Mouse (Mus musculus): Measurements from ENCODE around the gene Lrrc4c. TPM values are rescaled to one million over a fixed set of nuclear protein-coding genes. Genes with fewer than 3 reads are reported as not detected.

Lrrc4c gene
- 0.09 and 0.11 TPM in 2 replicates for polyA plus RNA-seq (2015; fragmentation: Nextera tagmentation; extraction: Ambion mirVana)

DNA sequence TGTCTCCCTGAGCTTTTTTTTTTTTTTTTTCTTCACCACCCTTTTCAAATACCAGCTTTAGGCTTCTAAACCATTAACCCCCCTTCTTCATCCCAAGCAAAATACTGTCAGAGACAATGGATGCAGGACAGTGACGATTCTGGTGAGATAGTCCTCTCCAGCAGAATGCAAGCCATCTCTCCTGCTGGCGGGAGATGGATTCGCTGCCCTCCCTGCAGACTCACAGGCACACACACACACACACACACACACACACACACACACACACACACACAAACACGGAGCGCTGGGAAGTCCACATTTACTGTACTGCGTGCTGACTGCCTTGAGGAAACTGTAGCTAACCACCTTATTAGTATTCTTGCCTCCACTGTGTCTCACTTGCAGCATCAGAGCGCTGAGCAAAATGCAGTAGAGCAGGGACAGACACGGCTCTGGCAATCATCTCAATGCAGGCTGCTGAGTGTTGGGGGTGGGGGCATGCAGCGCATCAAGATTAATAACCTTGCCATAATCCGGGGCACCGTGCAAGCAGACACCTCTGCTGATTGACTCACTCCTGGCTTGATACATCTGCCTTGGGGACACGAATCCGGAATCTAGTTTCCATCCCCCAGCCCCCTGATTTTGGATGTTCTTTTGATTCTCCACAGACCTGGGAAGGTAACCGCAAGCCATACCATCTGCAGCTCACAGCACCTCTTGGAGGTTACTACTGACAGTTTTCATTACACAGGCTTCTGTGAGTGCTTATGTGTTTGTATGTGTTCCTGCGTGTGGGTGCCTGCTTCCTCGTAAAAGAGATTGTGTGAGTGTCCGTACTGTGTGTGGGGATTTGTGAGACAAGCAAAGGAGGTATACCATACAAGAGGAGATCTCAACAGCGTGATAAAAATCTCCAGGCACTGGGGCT lies at the start of gene Lrrc4c:
Gene Lrrc4c (plus strand): TSS at position 783 of the 913 bp plus-strand sequence.
- Histone ChIP-seq H3K9ac (ENCODE audit: low read depth, low read length) (no peak within 1 kb of the TSS), H3K9me3 (replicated peaks; ENCODE audit: control insufficient read depth, low read length) (no peaks in the 10 kb centered on the region), H3K36me3 (ENCODE audit: control insufficient read depth, insufficient read depth) (no peaks in the 10 kb centered on the region), H3K27me3 (ENCODE audit: control insufficient read depth, insufficient read depth, low read depth, low read length) (no peaks in the 10 kb centered on the region), H3K4me3 (ENCODE audit: low read depth, low read length) (no peak within 1 kb of the TSS), H3K4me2 (ENCODE audit: low read depth, low read length) (no peak within 1 kb of the TSS), H3K4me1 (ENCODE audit: control insufficient read depth, low read depth, low read length) (no peaks in the 10 kb centered on the region), H3K27ac (ENCODE audit: low read length) (no peak within 1 kb of the TSS)
- WGBS (ENCODE audit: insufficient replicate concordance) = 15% methylated on average over 18 of the region's 18 CpGs
- ATAC-seq (ENCODE audit: low read depth) = no peak

- no peaks in the 10 kb centered on the region for H3K27me3 ChIP-seq (ENCODE audit: control insufficient read depth, insufficient read depth, low read depth, low read length)
- H3K9me3 ChIP-seq (replicated peaks; ENCODE audit: control insufficient read depth, low read length) = no peaks in the 10 kb centered on the region
- H3K4me2 ChIP-seq (ENCODE audit: low read depth, low read length) = no peak overlapping the region
- H3K27ac ChIP-seq (ENCODE audit: low read length) = no peak overlapping the region
- no peak overlapping the region for H3K9ac ChIP-seq (ENCODE audit: low read depth, low read length)
- WGBS (ENCODE audit: insufficient replicate concordance) = 59% methylated on average over 1 of the region's 1 CpGs
- no peak for ATAC-seq (ENCODE audit: low read depth)
- H3K4me1 ChIP-seq (ENCODE audit: control insufficient read depth, low read depth, low read length) = no peaks in the 10 kb centered on the region
- H3K4me3 ChIP-seq (ENCODE audit: low read depth, low read length) = no peak overlapping the region
- H3K36me3 ChIP-seq (ENCODE audit: control insufficient read depth, insufficient read depth) = no peaks in the 10 kb centered on the region
These were observed 42.9 kb upstream of the Lrrc4c start for GRCm38 (mm10) chr2:96275061-96275460.

DNA sequence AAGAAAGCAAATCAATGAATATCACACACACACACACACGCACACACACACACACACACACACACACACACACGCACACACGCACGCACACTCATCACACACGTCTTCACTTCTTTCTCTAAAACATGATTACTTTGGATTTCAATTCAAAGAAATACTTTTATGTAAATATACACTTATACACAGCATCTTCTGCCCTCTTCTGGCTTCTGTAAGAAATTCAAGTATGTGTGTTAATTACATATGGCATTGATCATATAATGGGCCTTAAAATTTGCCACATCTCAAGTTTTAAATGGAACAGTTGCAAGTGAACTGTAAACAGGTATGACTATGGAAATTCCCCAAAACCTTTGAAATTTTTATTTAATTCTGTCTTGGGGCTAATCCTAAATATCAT lies 35.0 kb upstream of the Lrrc4c start:
- ATAC-seq (ENCODE audit: low read depth) = no peak
- no peak overlapping the region for H3K4me3 ChIP-seq (ENCODE audit: low read depth, low read length)
- H3K4me2 ChIP-seq (ENCODE audit: low read depth, low read length) = no peak overlapping the region
- no peak overlapping the region for H3K9ac ChIP-seq (ENCODE audit: low read depth, low read length)
- 69% methylated on average over 5 of the region's 5 CpGs for WGBS (ENCODE audit: insufficient replicate concordance)
- no peak overlapping the region for H3K27ac ChIP-seq (ENCODE audit: low read length)
- no peaks in the 10 kb centered on the region for H3K4me1 ChIP-seq (ENCODE audit: control insufficient read depth, low read depth, low read length)
- no peaks in the 10 kb centered on the region for H3K36me3 ChIP-seq (ENCODE audit: control insufficient read depth, insufficient read depth)
- no peaks in the 10 kb centered on the region for H3K27me3 ChIP-seq (ENCODE audit: control insufficient read depth, insufficient read depth, low read depth, low read length)
- H3K9me3 ChIP-seq (replicated peaks; ENCODE audit: control insufficient read depth, low read length) = no peaks in the 10 kb centered on the region

GRCm38 (mm10) chr2:96287512-96287911 lies 30.5 kb upstream of the Lrrc4c start:
- H3K4me2 ChIP-seq (ENCODE audit: low read depth, low read length) = no peak overlapping the region
- ATAC-seq (ENCODE audit: low read depth) = no peak
- 51% methylated on average over 4 of the region's 4 CpGs for WGBS (ENCODE audit: insufficient replicate concordance)

GRCm38 (mm10) chr2:96290541-96290940 lies 27.4 kb upstream of the Lrrc4c start:
- WGBS (ENCODE audit: insufficient replicate concordance) = 75% methylated on average over 1 of the region's 1 CpGs
- Histone ChIP-seq H3K4me1 (ENCODE audit: control insufficient read depth, low read depth, low read length) (no peaks in the 10 kb centered on the region), H3K4me3 (ENCODE audit: low read depth, low read length) (no peak overlapping the region), H3K4me2 (ENCODE audit: low read depth, low read length) (no peak overlapping the region), H3K9me3 (replicated peaks; ENCODE audit: control insufficient read depth, low read length) (no peaks in the 10 kb centered on the region), H3K9ac (ENCODE audit: low read depth, low read length) (no peak overlapping the region), H3K27ac (ENCODE audit: low read length) (no peak overlapping the region), H3K27me3 (ENCODE audit: control insufficient read depth, insufficient read depth, low read depth, low read length) (no peaks in the 10 kb centered on the region), H3K36me3 (ENCODE audit: control insufficient read depth, insufficient read depth) (no peaks in the 10 kb centered on the region)
- no peak for ATAC-seq (ENCODE audit: low read depth)

More at GRCm38 (mm10) chr2:96287512-96287911, 30.5 kb upstream of the Lrrc4c start:
- no peak overlapping the region for H3K4me3 ChIP-seq (ENCODE audit: low read depth, low read length)
- H3K27ac ChIP-seq (ENCODE audit: low read length) = no peak overlapping the region
- no peaks in the 10 kb centered on the region for H3K9me3 ChIP-seq (replicated peaks; ENCODE audit: control insufficient read depth, low read length)
- H3K4me1 ChIP-seq (ENCODE audit: control insufficient read depth, low read depth, low read length) = no peaks in the 10 kb centered on the region
- no peaks in the 10 kb centered on the region for H3K36me3 ChIP-seq (ENCODE audit: control insufficient read depth, insufficient read depth)
- H3K27me3 ChIP-seq (ENCODE audit: control insufficient read depth, insufficient read depth, low read depth, low read length) = no peaks in the 10 kb centered on the region
- H3K9ac ChIP-seq (ENCODE audit: low read depth, low read length) = no peak overlapping the region

DNA sequence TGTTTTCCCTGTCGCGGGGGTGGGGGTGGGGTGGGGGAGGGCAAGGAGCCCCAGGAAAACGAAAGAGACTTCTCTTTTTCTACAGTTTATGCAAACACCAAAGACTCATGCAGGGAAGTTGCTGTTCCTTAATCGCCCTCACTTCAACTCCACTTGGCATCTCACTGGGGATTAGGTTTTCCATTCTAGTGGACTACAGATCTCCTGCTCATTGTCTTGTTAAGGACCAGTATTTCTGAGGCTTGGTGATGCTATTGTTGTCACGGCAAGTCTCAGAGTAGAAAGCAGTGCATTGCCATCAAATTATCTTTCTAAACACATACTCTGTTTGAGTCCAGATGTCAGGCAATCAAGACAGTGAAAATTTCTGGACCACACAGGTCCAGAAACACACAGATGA lies 2.9 kb upstream of the Lrrc4c start:
- H3K27ac ChIP-seq (ENCODE audit: low read length) = no peak overlapping the region
- H3K27me3 ChIP-seq (ENCODE audit: control insufficient read depth, insufficient read depth, low read depth, low read length) = no peaks in the 10 kb centered on the region
- no peaks in the 10 kb centered on the region for H3K9me3 ChIP-seq (replicated peaks; ENCODE audit: control insufficient read depth, low read length)
- H3K36me3 ChIP-seq (ENCODE audit: control insufficient read depth, insufficient read depth) = no peaks in the 10 kb centered on the region
- H3K4me2 ChIP-seq (ENCODE audit: low read depth, low read length) = no peak overlapping the region
- 15% methylated on average over 5 of the region's 5 CpGs for WGBS (ENCODE audit: insufficient replicate concordance)
- no peak for ATAC-seq (ENCODE audit: low read depth)
- no peaks in the 10 kb centered on the region for H3K4me1 ChIP-seq (ENCODE audit: control insufficient read depth, low read depth, low read length)
- H3K9ac ChIP-seq (ENCODE audit: low read depth, low read length) = no peak overlapping the region
- H3K4me3 ChIP-seq (ENCODE audit: low read depth, low read length) = no peak overlapping the region

DNA sequence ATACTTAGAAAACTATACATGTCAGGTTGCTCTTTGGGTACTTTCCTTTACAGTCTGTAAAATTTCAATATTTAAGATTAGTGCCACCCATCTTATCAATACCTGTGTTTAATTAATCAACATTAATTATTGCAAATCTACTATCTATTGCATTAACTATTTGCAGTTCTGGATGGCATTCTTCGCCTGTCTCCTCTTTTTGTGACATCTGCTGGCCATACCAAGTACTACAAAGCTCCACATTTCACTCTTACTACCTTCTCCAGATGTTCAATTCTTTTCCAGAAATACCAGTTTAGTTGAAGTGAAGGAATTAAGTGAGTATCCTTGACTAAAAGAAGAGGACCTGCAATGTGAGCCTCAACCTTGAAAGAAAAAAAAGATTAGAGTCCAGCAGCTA lies 1.4 kb upstream of the Lrrc4c start:
- Histone ChIP-seq H3K27ac (ENCODE audit: low read length) (no peak overlapping the region), H3K9me3 (replicated peaks; ENCODE audit: control insufficient read depth, low read length) (no peaks in the 10 kb centered on the region), H3K36me3 (ENCODE audit: control insufficient read depth, insufficient read depth) (no peaks in the 10 kb centered on the region), H3K4me3 (ENCODE audit: low read depth, low read length) (no peak overlapping the region), H3K27me3 (ENCODE audit: control insufficient read depth, insufficient read depth, low read depth, low read length) (no peaks in the 10 kb centered on the region), H3K4me1 (ENCODE audit: control insufficient read depth, low read depth, low read length) (no peaks in the 10 kb centered on the region), H3K4me2 (ENCODE audit: low read depth, low read length) (no peak overlapping the region), H3K9ac (ENCODE audit: low read depth, low read length) (no peak overlapping the region)
- 30% methylated on average over 1 of the region's 1 CpGs for WGBS (ENCODE audit: insufficient replicate concordance)
- ATAC-seq (ENCODE audit: low read depth) = no peak

DNA sequence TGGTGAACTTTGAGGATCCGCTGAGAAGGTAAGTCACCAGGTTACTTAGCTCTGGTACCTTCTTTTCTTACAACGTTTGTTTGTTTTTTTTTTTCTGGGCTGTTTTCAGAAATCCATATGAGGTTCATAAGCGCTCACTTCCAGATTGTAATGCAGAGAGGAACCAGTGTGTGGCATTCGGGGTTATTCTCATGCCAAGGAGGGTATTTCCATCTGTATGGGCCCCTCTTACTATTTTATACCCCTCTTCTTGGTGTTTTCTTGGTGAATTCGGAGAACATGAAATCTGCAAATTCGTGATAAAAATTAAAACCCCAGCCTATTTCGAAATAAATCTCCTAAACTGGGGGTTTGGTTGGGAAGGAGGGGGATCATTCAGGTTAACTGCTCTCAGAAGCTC lies 587 bp downstream of the Lrrc4c start:
- Histone ChIP-seq H3K36me3 (ENCODE audit: control insufficient read depth, insufficient read depth) (no peaks in the 10 kb centered on the region), H3K4me2 (ENCODE audit: low read depth, low read length) (no peak overlapping the region), H3K4me3 (ENCODE audit: low read depth, low read length) (no peak overlapping the region), H3K27ac (ENCODE audit: low read length) (no peak overlapping the region), H3K4me1 (ENCODE audit: control insufficient read depth, low read depth, low read length) (no peaks in the 10 kb centered on the region), H3K9me3 (replicated peaks; ENCODE audit: control insufficient read depth, low read length) (no peaks in the 10 kb centered on the region), H3K9ac (ENCODE audit: low read depth, low read length) (no peak overlapping the region), H3K27me3 (ENCODE audit: control insufficient read depth, insufficient read depth, low read depth, low read length) (no peaks in the 10 kb centered on the region)
- WGBS (ENCODE audit: insufficient replicate concordance) = 14% methylated on average over 7 of the region's 7 CpGs
- no peak for ATAC-seq (ENCODE audit: low read depth)

DNA sequence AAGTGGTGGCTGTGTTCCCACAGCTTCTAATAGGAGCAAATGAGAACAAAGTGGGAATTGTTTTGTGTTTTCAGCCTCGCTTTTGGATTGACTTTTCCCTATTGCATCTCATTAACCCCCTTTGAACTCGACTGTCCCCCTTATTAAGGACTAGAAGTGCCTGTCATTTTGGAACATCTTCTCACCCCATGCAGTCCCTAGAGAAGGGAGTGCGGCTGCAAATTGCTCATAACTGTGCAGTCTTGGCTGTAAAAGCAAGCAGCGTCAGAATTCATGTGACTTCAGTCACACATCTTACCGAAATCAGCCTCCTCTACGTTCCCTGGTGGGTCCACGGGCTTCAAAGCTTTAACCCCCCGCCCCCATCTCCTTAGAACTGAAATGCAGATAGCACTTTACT lies 1.2 kb downstream of the Lrrc4c start:
- ATAC-seq (ENCODE audit: low read depth) = no peak
- Histone ChIP-seq H3K9me3 (replicated peaks; ENCODE audit: control insufficient read depth, low read length) (no peaks in the 10 kb centered on the region), H3K4me1 (ENCODE audit: control insufficient read depth, low read depth, low read length) (no peaks in the 10 kb centered on the region), H3K4me3 (ENCODE audit: low read depth, low read length) (no peak overlapping the region), H3K4me2 (ENCODE audit: low read depth, low read length) (no peak overlapping the region), H3K27ac (ENCODE audit: low read length) (no peak overlapping the region), H3K9ac (ENCODE audit: low read depth, low read length) (no peak overlapping the region), H3K36me3 (ENCODE audit: control insufficient read depth, insufficient read depth) (no peaks in the 10 kb centered on the region), H3K27me3 (ENCODE audit: control insufficient read depth, insufficient read depth, low read depth, low read length) (no peaks in the 10 kb centered on the region)
- WGBS (ENCODE audit: insufficient replicate concordance) = 16% methylated on average over 8 of the region's 8 CpGs

Data from liver, embryonic 16.5 days (tissue).